Comparison of ENCODE assay signal across 10 mouse cellular contexts in the genomic region with DNA sequence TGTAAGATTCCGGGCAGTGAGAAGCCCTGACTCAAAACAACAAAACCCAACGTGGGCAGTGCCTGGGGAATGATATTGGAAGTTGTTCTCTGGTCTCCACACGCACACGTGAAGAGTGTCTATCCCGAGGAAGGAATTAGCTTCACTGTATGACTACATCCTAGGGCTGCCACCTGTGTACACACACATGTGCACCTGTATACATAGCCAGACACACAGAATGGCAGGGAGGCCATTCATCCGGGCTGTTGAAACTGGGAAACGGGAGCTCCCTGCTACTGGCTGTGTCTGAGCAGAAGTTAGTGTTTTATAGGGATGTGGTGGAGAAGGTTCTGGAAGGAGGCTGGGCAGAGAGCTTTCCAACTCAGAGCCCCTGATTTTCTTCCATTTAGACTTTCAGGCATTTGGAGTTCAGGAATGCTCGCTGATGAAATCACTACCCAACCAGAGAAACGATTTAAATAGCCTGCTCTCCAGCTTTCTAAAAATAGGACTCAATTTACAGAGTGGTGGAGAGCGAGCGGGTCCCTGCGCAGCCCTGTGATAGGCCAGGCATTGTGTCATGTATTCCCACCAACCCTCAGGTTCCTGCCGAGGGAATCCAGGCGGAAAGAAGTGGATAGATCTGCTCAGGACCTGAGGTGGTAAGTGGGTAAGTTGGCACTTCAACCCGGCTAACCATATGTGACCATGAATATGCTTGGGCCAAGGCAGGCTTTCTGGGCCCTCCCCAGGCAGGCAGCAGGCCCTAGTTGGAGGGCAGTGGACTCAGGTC. TPM values are rescaled to one million over a fixed set of nuclear protein-coding genes. Genes with fewer than 3 reads are reported as not detected.
DNase-seq lines count a peak whose midpoint lies in the region; TF ChIP-seq lines count a peak whose summit lies in the region.
"Had no signal": no experiment of that assay in that cellular context is flagged by ENCODE, and none has a peak within 500 bp of the region (broad histone marks: within the 10 kb centered on the region; RNA-seq: fewer than 3 reads in every experiment).

No protein-coding gene starts in this region.

- no peak for TF ChIP-seq POLR2A in thymus, adult 2 months (IDR thresholded peaks at IDR 0.05; ENCODE audit: control insufficient read depth, extremely low read depth, insufficient read depth, low read length, poor library complexity)

- H3K4me3 ChIP-seq in thymus, adult 2 months (ENCODE audit: control insufficient read depth, insufficient read depth, low read length), result no peak overlapping the region
- H3K4me3 ChIP-seq: megakaryocyte, embryonic 14.5 days had no signal

- H3K36me3 ChIP-seq in thymus, adult 2 months (ENCODE audit: control insufficient read depth, insufficient read depth, low read length), result no peaks in the 10 kb centered on the region

- WGBS in thymus, adult 2 months, result 88% methylated on average over 15 of the region's 15 CpGs

- no peak for TF ChIP-seq CTCF in thymus, adult 2 months (IDR thresholded peaks at IDR 0.05; ENCODE audit: borderline replicate concordance, control insufficient read depth, extremely low read depth, insufficient read depth, low read length, poor library complexity)

- DNase-seq in right cerebral cortex, adult 2 months (ENCODE audit: low spot score in 2 of 2), result peak; percentile 18 to 24
- no peak for DNase-seq in right cerebral cortex, postnatal 36 days (ENCODE audit: low spot score in 2 of 2)
- peak; percentile 60 for DNase-seq in fibroblast of lung, adult 2 months (ENCODE audit: low read depth)
- peak; percentile 21 to 68 for DNase-seq in kidney, postnatal 25 days
- DNase-seq in telencephalon, adult 2 months (ENCODE audit: low read depth, low spot score), result peak; percentile 44
- DNase-seq in urinary bladder, postnatal 25 days (ENCODE audit: low spot score), result no peak
- DNase-seq in embryo, embryonic 9.5 days (ENCODE audit: extremely low spot score), result no peak
- DNase-seq in thymus, adult 2 months, result no peak
- DNase-seq: adrenal gland, postnatal 10 days had no signal

- H3K27ac ChIP-seq in thymus, adult 2 months (ENCODE audit: control insufficient read depth, insufficient read depth, low read length), result no peak overlapping the region

- H3K4me1 ChIP-seq in thymus, adult 2 months (replicated peaks; ENCODE audit: control insufficient read depth, insufficient read depth, low read length), result no peaks in the 10 kb centered on the region

- no peaks in the 10 kb centered on the region for H3K27me3 ChIP-seq in thymus, adult 2 months (ENCODE audit: control insufficient read depth, insufficient read depth, low read length)

RNA-seq across cellular contexts. Expression of gene Meox1, which starts 52.0 kb away (rescaled TPM):
- polyA plus RNA-seq in thymus, adult 2 months (2012; rRNA removed), result 1.9 and 2.1 TPM in 2 replicates

RNA-seq across cellular contexts. Expression of gene Etv4, which starts 57.0 kb away (rescaled TPM):
- 1.5 and 1.9 TPM in 2 replicates for polyA plus RNA-seq in thymus, adult 2 months (2012; rRNA removed)

Comparison
In these comparisons a context has a peak if more than half of its experiments do, and no peak if none do; other contexts are left out.
1. DNase-seq: peak in right cerebral cortex, adult 2 months (2 of 2), fibroblast of lung, adult 2 months (single experiment), kidney, postnatal 25 days (2 of 2) and telencephalon, adult 2 months (single experiment); none in right cerebral cortex, postnatal 36 days (0 of 2), urinary bladder, postnatal 25 days (single experiment), embryo, embryonic 9.5 days (single experiment) and thymus, adult 2 months (single experiment).